Mouse (Mus musculus): Measurements from ENCODE around the gene Il1rl1. TPM values are rescaled to one million over a fixed set of nuclear protein-coding genes. Genes with fewer than 3 reads are reported as not detected.

Il1rl1 gene
- total RNA-seq, 2 experiments from 2014 or later, result 0.09 TPM; not detected in 1

Other genes starting within 250 kb of the Il1rl1 start
- 1 to 10 TPM; 2.0 to 2.8 TPM for gene Il1r1, start 204.5 kb upstream of the Il1rl1 start, total RNA-seq (2021)
- 1 to 10 TPM; 1.2 to 1.5 TPM for gene Il1rl2, start 105.0 kb upstream of the Il1rl1 start, total RNA-seq (2021)
- not detected for gene Il18r1, start 36.0 kb downstream of the Il1rl1 start, total RNA-seq (2021)
- gene Il18rap, start 85.8 kb downstream of the Il1rl1 start, total RNA-seq (2021), result under 1 TPM in 1 of 2 experiments, not detected in 1; 0.16 TPM
- gene Slc9a4, start 150.5 kb downstream of the Il1rl1 start, total RNA-seq (2021), result under 1 TPM; 0.61 to 0.77 TPM